Mouse (Mus musculus): ENCODE data around the gene Preb. TPM values are rescaled to one million over a fixed set of nuclear protein-coding genes. Genes with fewer than 3 reads are reported as not detected.
A peak's percentile ranks its signal among the peaks of the same experiment; 100 is the strongest.

The Preb gene
- polyA plus RNA-seq, 1 experiment from 2014 or later: 88.1 TPM

DNA sequence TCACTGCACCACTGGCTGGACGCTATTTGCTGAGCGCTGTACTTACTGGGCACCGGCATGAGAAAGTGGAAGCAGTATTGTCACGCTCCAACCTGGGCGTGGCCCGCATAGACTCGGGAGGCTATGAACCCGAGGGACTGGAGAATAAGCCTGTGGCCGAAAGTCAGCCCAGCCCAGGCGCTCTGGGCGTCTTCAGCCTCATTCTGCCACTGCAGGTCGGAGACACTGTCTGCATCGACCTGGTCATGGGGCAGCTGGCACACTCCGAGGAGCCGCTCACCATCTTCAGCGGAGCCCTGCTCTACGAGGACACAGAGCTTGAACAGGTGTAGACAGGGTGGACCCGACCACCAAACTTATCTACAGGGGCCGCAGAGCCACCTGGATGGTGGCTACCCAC lies 39.5 kb downstream of the Preb start:
- H3K9ac ChIP-seq (ENCODE audit: low read length): peak overlapping the region; percentile 41; the same call in 1 of the 2 replicates

DNA sequence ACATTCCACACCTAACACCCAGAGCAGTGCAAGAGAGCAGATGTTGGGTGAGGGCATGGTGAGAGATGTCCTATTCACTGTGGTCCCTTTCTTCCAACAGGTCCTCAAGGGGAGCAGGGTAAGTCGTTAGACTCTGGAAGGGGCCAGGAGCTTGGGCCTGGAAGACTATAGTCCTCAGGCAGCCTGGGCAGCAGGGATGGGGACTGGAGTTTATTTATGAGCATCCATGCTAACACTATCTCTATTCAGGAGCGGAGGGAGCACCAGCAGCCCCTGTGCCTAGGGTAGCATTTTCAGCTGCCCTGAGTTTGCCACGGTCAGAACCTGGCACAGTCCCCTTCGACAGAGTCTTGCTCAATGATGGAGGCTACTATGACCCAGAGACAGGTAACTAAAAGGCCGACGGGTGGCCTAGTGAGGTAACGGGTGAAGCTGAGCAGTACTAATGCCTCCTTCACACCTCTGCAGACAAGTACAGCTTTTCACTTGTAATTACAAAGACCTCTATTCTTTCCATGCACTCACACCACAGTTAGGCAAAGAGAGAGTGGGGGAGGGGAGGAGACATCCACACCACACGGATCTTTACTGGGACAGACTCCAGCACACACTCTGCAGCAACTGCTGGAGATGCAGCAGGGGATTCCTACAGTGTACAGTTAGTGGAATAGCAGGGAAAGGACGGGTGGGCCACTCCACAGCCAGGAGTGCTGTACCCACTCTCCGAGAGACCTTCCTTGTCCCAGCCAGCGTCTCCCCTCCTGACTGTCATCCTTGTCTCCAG lies 40.1 kb downstream of the Preb start:
- H3K27me3 ChIP-seq (ENCODE audit: control insufficient read depth, insufficient read depth, low read length): no peaks in the 10 kb centered on the region
- DNase-seq (ENCODE audit: low spot score): no peak
- H3K9ac ChIP-seq (ENCODE audit: low read length): no peak overlapping the region
- H3K4me3 ChIP-seq (ENCODE audit: low read depth, low read length): no peak overlapping the region
- no peaks in the 10 kb centered on the region for H3K9me3 ChIP-seq (ENCODE audit: control insufficient read depth, low read length)
- H3K4me1 ChIP-seq (replicated peaks; ENCODE audit: control insufficient read depth, insufficient read depth): no peaks in the 10 kb centered on the region; the same call in 1 of the 2 replicates
- peaks cover 16% of the 10 kb centered on the region for H3K36me3 ChIP-seq (ENCODE audit: control insufficient read depth, insufficient read depth, low read length)
- no peak for TF ChIP-seq EP300 (optimal IDR thresholded peaks at IDR 0.05)
- no peak for TF ChIP-seq CTCF (IDR thresholded peaks at IDR 0.05; ENCODE audit: low read depth)
- 63% methylated on average over 11 of the region's 11 CpGs for whole genome bisulfite sequencing
- no peak for ATAC-seq (ENCODE audit: low FRiP score, low TSS enrichment)
- H3K27ac ChIP-seq (replicated peaks): peak overlapping the region; percentile 35
- peak overlapping the region; percentile 77; the same call in 1 of the 2 replicates for H3K4me2 ChIP-seq (replicated peaks; ENCODE audit: low read depth)

More for the DNA sequence above, 39.5 kb downstream of the Preb start:
- 47% methylated on average over 19 of the region's 19 CpGs for WGBS
- peak overlapping the region; percentile 47 for H3K4me3 ChIP-seq (ENCODE audit: low read depth, low read length)
- H3K4me1 ChIP-seq (replicated peaks; ENCODE audit: control insufficient read depth, insufficient read depth): no peaks in the 10 kb centered on the region
- DNase-seq (ENCODE audit: low spot score) (peak; percentile 66), ATAC-seq (ENCODE audit: low FRiP score, low TSS enrichment) (peak; percentile 21; the same call in 1 of the 2 replicates)
- peaks cover 16% of the 10 kb centered on the region for H3K36me3 ChIP-seq (ENCODE audit: control insufficient read depth, insufficient read depth, low read length)
- TF ChIP-seq EP300 (optimal IDR thresholded peaks at IDR 0.05) (no peak), CTCF (IDR thresholded peaks at IDR 0.05; ENCODE audit: low read depth) (no peak)
- no peaks in the 10 kb centered on the region for H3K9me3 ChIP-seq (ENCODE audit: control insufficient read depth, low read length)
- peak overlapping the region; percentile 35 for H3K27ac ChIP-seq (replicated peaks)
- H3K4me2 ChIP-seq (replicated peaks; ENCODE audit: low read depth): peak overlapping the region; percentile 77
- H3K27me3 ChIP-seq (ENCODE audit: control insufficient read depth, insufficient read depth, low read length): no peaks in the 10 kb centered on the region

DNA sequence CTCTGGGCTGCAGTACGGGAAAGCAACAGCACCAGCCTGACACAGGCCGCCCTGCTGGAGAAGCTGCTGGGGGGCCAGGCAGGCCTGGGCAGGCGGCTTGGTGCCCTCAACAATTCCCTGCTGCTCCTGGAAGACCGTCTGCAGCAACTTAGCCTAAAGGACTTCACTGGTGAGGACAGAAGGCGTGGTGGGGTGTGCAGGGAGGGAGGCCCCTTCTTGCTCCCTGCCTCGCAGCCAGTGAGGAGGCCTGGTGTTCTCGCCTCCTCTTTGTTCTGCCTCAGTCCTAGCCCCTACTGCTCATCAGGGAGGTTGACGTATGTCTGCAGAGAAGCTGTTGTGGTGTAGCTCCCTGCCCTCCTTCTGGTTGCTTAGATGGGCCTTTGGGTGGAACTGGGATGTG lies 41.5 kb downstream of the Preb start:
- TF ChIP-seq EP300 (optimal IDR thresholded peaks at IDR 0.05) (no peak), CTCF (IDR thresholded peaks at IDR 0.05; ENCODE audit: low read depth) (no peak)
- Histone ChIP-seq H3K27ac (replicated peaks) (no peak overlapping the region), H3K9ac (ENCODE audit: low read length) (peak overlapping the region; percentile 27; the same call in 1 of the 2 replicates), H3K4me1 (replicated peaks; ENCODE audit: control insufficient read depth, insufficient read depth) (no peaks in the 10 kb centered on the region; the same call in 1 of the 2 replicates), H3K4me2 (replicated peaks; ENCODE audit: low read depth) (no peak overlapping the region), H3K36me3 (ENCODE audit: control insufficient read depth, insufficient read depth, low read length) (peaks cover 16% of the 10 kb centered on the region), H3K27me3 (ENCODE audit: control insufficient read depth, insufficient read depth, low read length) (no peaks in the 10 kb centered on the region), H3K9me3 (ENCODE audit: control insufficient read depth, low read length) (no peaks in the 10 kb centered on the region), H3K4me3 (ENCODE audit: low read depth, low read length) (no peak overlapping the region)
- WGBS: 71% methylated on average over 8 of the region's 8 CpGs
- ATAC-seq (ENCODE audit: low FRiP score, low TSS enrichment) (no peak), DNase-seq (ENCODE audit: low spot score) (no peak)

DNA sequence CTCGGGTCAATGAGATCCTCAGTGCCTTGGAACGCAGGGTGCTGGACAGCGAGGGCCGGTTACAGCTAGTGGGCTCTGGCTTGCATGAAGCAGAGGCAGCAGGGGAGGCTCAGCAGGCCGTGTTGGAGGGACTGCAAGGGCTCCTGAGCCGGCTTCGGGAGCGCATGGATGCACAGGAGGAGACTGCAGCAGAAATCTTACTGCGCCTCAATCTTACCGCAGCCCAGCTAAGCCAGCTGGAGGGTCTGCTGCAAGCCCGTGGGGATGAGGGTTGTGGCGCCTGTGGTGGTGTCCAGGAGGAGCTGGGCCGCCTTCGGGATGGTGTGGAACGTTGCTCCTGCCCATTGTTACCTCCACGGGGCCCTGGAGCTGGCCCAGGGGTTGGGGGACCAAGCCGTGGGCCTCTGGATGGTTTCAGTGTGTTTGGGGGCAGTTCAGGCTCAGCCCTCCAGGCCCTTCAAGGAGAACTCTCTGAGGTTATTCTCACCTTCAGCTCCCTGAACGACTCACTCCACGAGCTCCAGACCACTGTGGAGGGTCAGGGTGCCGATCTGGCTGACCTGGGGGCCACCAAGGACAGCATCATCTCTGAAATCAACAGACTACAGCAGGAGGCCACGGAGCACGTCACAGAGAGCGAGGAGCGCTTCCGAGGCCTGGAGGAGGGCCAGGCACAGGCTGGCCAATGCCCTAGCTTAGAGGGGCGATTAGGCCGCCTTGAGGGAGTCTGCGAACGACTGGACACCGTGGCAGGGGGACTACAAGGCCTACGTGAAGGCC lies 42.1 kb downstream of the Preb start:
- H3K27ac ChIP-seq (replicated peaks): no peak overlapping the region
- H3K9ac ChIP-seq (ENCODE audit: low read length): peak overlapping the region; percentile 27; the same call in 1 of the 2 replicates
- no peak overlapping the region for H3K4me3 ChIP-seq (ENCODE audit: low read depth, low read length)
- DNase-seq (ENCODE audit: low spot score) (no peak), ATAC-seq (ENCODE audit: low FRiP score, low TSS enrichment) (no peak)
- no peaks in the 10 kb centered on the region; the same call in 1 of the 2 replicates for H3K4me1 ChIP-seq (replicated peaks; ENCODE audit: control insufficient read depth, insufficient read depth)
- H3K4me2 ChIP-seq (replicated peaks; ENCODE audit: low read depth): no peak overlapping the region
- H3K27me3 ChIP-seq (ENCODE audit: control insufficient read depth, insufficient read depth, low read length): no peaks in the 10 kb centered on the region
- WGBS: 84% methylated on average over 31 of the region's 31 CpGs
- TF ChIP-seq CTCF (IDR thresholded peaks at IDR 0.05; ENCODE audit: low read depth) (no peak), EP300 (optimal IDR thresholded peaks at IDR 0.05) (no peak)
- H3K36me3 ChIP-seq (ENCODE audit: control insufficient read depth, insufficient read depth, low read length): peaks cover 16% of the 10 kb centered on the region
- no peaks in the 10 kb centered on the region for H3K9me3 ChIP-seq (ENCODE audit: control insufficient read depth, low read length)

DNA sequence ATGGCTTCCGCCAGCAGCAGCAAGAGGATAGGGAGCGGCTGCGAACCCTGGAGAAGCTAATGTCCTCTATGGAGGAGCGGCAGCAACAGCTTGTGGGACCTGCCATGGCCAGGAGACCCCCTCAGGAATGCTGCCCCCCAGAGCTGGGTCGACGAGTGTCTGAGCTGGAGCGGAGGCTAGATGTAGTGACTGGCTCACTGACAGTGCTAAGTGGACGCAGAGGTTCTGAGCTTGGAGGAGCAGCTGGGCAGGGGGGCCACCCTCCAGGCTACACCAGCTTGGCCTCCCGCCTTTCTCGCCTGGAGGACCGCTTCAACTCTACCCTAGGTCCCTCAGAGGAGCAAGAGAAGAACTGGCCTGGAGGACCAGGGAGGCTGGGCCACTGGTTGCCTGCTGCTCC lies 42.8 kb downstream of the Preb start:
- 87% methylated on average over 11 of the region's 11 CpGs for WGBS
- H3K27me3 ChIP-seq (ENCODE audit: control insufficient read depth, insufficient read depth, low read length): no peaks in the 10 kb centered on the region

More for the DNA sequence above, 42.8 kb downstream of the Preb start:
- Histone ChIP-seq H3K4me1 (replicated peaks; ENCODE audit: control insufficient read depth, insufficient read depth) (peaks cover 5% of the 10 kb centered on the region), H3K9me3 (ENCODE audit: control insufficient read depth, low read length) (no peaks in the 10 kb centered on the region), H3K4me3 (ENCODE audit: low read depth, low read length) (no peak overlapping the region), H3K9ac (ENCODE audit: low read length) (no peak overlapping the region), H3K27ac (replicated peaks) (no peak overlapping the region), H3K4me2 (replicated peaks; ENCODE audit: low read depth) (no peak overlapping the region), H3K36me3 (ENCODE audit: control insufficient read depth, insufficient read depth, low read length) (peaks cover 16% of the 10 kb centered on the region)
- no peak for TF ChIP-seq CTCF (IDR thresholded peaks at IDR 0.05; ENCODE audit: low read depth)
- ATAC-seq (ENCODE audit: low FRiP score, low TSS enrichment): no peak
- DNase-seq (ENCODE audit: low spot score): no peak
